Comparison of ENCODE assay signal across 8 mouse cellular contexts in genomic region chr6:91000819-91001525, GRCm38 (mm10). TPM values are rescaled to one million over a fixed set of nuclear protein-coding genes. Genes with fewer than 3 reads are reported as not detected.
DNase-seq lines count a peak whose midpoint lies in the region; ATAC-seq and TF ChIP-seq lines count a peak whose summit lies in the region.

No protein-coding gene starts in this region.

- H3K36me3 ChIP-seq in forebrain, embryonic 11.5 days (ENCODE audit: control insufficient read depth, insufficient read depth, low read length) = no peaks in the 10 kb centered on the region
- H3K36me3 ChIP-seq in midbrain, embryonic 10.5 days = no peaks in the 10 kb centered on the region

- WGBS in cerebellum, adult 2 months = 36% methylated on average over 15 of the region's 15 CpGs
- WGBS in forebrain, embryonic 11.5 days = 12% methylated on average over 15 of the region's 15 CpGs
- 6% methylated on average over 15 of the region's 15 CpGs for WGBS in midbrain, embryonic 10.5 days

- H3K9ac ChIP-seq in forebrain, embryonic 11.5 days (ENCODE audit: low read length) = no peak overlapping the region

- no peak overlapping the region for H3K4me3 ChIP-seq in cerebellum, adult 2 months (replicated peaks; ENCODE audit: insufficient read depth, low read depth, low read length)
- H3K4me3 ChIP-seq in forebrain, embryonic 11.5 days (ENCODE audit: low read depth, low read length) = no peak overlapping the region
- peak overlapping the region; percentile 39 for H3K4me3 ChIP-seq in midbrain, embryonic 10.5 days

- no peaks in the 10 kb centered on the region for H3K27me3 ChIP-seq in cerebellum, adult 2 months (ENCODE audit: control insufficient read depth, insufficient read depth, low read length)
- H3K27me3 ChIP-seq in forebrain, embryonic 11.5 days (ENCODE audit: control insufficient read depth, insufficient read depth, low read length) = no peaks in the 10 kb centered on the region
- H3K27me3 ChIP-seq in midbrain, embryonic 10.5 days (ENCODE audit: low read depth, poor library complexity, severe bottlenecking) = peaks cover 29% of the 10 kb centered on the region; the same call in 1 of the 2 replicates

- intact Hi-C loops in gastrocnemius, postnatal 14 days (cut with DNase I; ENCODE audit: low total_unique reads) = no loop called here

- no peaks in the 10 kb centered on the region for H3K9me3 ChIP-seq in forebrain, embryonic 11.5 days (ENCODE audit: control insufficient read depth, low read length)
- no peaks in the 10 kb centered on the region for H3K9me3 ChIP-seq in midbrain, embryonic 10.5 days (replicated peaks)

- ATAC-seq in forebrain, embryonic 11.5 days (replicated peaks; ENCODE audit: low FRiP score) = no peak

- peak in 1 of 2 experiments; percentile 26 for DNase-seq in cerebellum, adult 2 months
- no peak for DNase-seq in cerebellum, postnatal 4 days (ENCODE audit: low spot score in 2 of 2)
- DNase-seq in 416B (ENCODE audit: low read depth) = peak; percentile 32
- peak; percentile 56 for DNase-seq in forebrain, embryonic 11.5 days (ENCODE audit: low spot score)
- peak; percentile 75 for DNase-seq in layer of hippocampus, adult 11-12 months (ENCODE audit: low spot score)
- peak; percentile 40 for DNase-seq in midbrain, embryonic 10.5 days (ENCODE audit: low spot score)
- DNase-seq in gastrocnemius, postnatal 14 days = no peak
- no peak for DNase-seq in natural killer cell, adult 2 months (ENCODE audit: low spot score in 2 of 2)

- peak overlapping the region; percentile 28; the same call in 1 of the 2 replicates for H3K4me2 ChIP-seq in forebrain, embryonic 11.5 days (ENCODE audit: low read depth, low read length, severe bottlenecking)

- TF ChIP-seq CTCF in cerebellum, adult 2 months (IDR thresholded peaks at IDR 0.05; ENCODE audit: borderline replicate concordance, insufficient read depth, low read depth, low read length) = no peak

- H3K27ac ChIP-seq in cerebellum, adult 2 months (ENCODE audit: insufficient read depth, low read length) = peak overlapping the region; percentile 59; the same call in 1 of the 2 replicates
- no peak overlapping the region for H3K27ac ChIP-seq in forebrain, embryonic 11.5 days (ENCODE audit: low read depth, low read length)
- peak overlapping the region; percentile 25 for H3K27ac ChIP-seq in midbrain, embryonic 10.5 days (replicated peaks)

- peaks cover 8% of the 10 kb centered on the region; the same call in 1 of the 2 replicates for H3K4me1 ChIP-seq in cerebellum, adult 2 months (ENCODE audit: control insufficient read depth, insufficient read depth, low read length)
- H3K4me1 ChIP-seq in forebrain, embryonic 11.5 days (replicated peaks; ENCODE audit: control insufficient read depth, insufficient read depth, low read length) = 0 out of 2 replicates have a peak, but pooled peaks cover 2% of the 10 kb centered on the region
- H3K4me1 ChIP-seq in midbrain, embryonic 10.5 days = peaks cover 19% of the 10 kb centered on the region

- no peak for TF ChIP-seq POLR2A in cerebellum, adult 2 months (IDR thresholded peaks at IDR 0.05; ENCODE audit: borderline replicate concordance, insufficient read depth, low read length)

RNA-seq across cellular contexts. Expression of gene Iqsec1, which starts 12.5 kb away (rescaled TPM):
- polyA plus RNA-seq in cerebellum, adult 2 months (2012; rRNA removed) = 244 and 249 TPM in 2 replicates
- polyA plus RNA-seq in forebrain, embryonic 11.5 days (2014; fragmentation: Nextera tagmentation; extraction: Ambion mirVana) = 15.0 and 17.4 TPM in 2 replicates
- 9.3 and 10.7 TPM in 2 replicates for polyA plus RNA-seq in midbrain, embryonic 10.5 days (2016; fragmentation: Nextera tagmentation; extraction: Ambion mirVana)
- 10 to 100 TPM; 36.9 to 55.3 TPM for total RNA-seq in gastrocnemius, postnatal 14 days (2021)

Comparison
In these comparisons a context has a peak if more than half of its experiments do, and no peak if none do; other contexts are left out.
1. DNase-seq: peak in 416B (single experiment), forebrain, embryonic 11.5 days (single experiment), layer of hippocampus, adult 11-12 months (single experiment) and midbrain, embryonic 10.5 days (single experiment); none in cerebellum, postnatal 4 days (0 of 2), gastrocnemius, postnatal 14 days (single experiment) and natural killer cell, adult 2 months (0 of 2).
2. RNA of gene Iqsec1, which starts 12.5 kb away (polyA plus RNA-seq): 244 to 249 TPM in cerebellum, adult 2 months; 15.0 to 17.4 TPM in forebrain, embryonic 11.5 days and 9.3 to 10.7 TPM in midbrain, embryonic 10.5 days; every median in the first group is over 10 times any median in the second.